Mouse (Mus musculus): ENCODE measurements around the gene Gm10718. TPM values are rescaled to one million over a fixed set of nuclear protein-coding genes. Genes with fewer than 3 reads are reported as not detected.
A peak's percentile ranks its signal among the peaks of the same experiment; 100 is the strongest.
"Not testable (repeated sequence)": the region's sequence is repeated elsewhere in the genome, so short reads cannot be mapped to it uniquely, and the experiment has no call there.

The Gm10718 gene
- polyA plus RNA-seq, 1 experiment from 2014 or later: not detected

- H3K27me3 ChIP-seq (ENCODE audit: low read depth, poor library complexity, severe bottlenecking); H3K27ac ChIP-seq (replicated peaks); H3K4me3 ChIP-seq; H3K9me3 ChIP-seq (replicated peaks); H3K4me1 ChIP-seq; H3K36me3 ChIP-seq: not testable (repeated sequence)
- 60% methylated on average over 2 of the region's 10 CpGs for WGBS
- DNase-seq (ENCODE audit: low spot score): peak; percentile 95
These were observed 7.5 kb downstream of the Gm10718 start for GRCm38 (mm10) chr9:3030677-3031318.

DNA sequence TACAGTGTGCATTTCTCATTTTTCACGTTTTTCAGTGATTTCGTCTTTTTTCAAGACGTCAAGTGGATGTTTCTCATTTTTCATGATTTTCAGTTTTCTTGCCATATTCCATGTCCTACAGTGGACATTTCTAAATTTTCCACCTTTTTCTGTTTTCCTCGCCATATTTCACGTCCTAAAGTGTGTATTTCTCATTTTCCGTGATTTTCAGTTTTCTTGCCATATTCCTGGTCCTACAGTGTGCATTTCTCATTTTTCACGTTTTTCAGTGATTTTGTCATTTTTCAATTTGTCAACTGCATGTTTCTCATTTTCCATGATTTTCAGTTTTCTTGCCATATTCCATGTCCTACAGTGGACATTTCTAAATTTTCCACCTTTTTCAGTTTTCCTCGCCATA, 11.0 kb downstream of the Gm10718 start, which contains the start of gene Gm17535:
Gene Gm17535, plus strand, starts transcription at position 301 of the 400 bp plus-strand sequence.
- H3K27ac ChIP-seq (replicated peaks); H3K4me1 ChIP-seq; DNase-seq (ENCODE audit: low spot score); H3K4me3 ChIP-seq; H3K9me3 ChIP-seq (replicated peaks); H3K36me3 ChIP-seq; H3K27me3 ChIP-seq (ENCODE audit: low read depth, poor library complexity, severe bottlenecking): not testable (repeated sequence)
- 87% methylated on average over 1 of the region's 8 CpGs for WGBS

GRCm38 (mm10) chr9:3036577-3036976, 13.2 kb downstream of the Gm10718 start, which contains the start of gene Gm10715:
Gene Gm10715, plus strand, starts transcription at chr9:3036877.
- WGBS: 84% methylated on average over 8 of the region's 8 CpGs
- not testable (repeated sequence) for DNase-seq (ENCODE audit: low spot score); H3K27ac ChIP-seq (replicated peaks)

GRCm38 (mm10) chr9:3038161-3038560, 14.8 kb downstream of the Gm10718 start:
- not testable (repeated sequence) for DNase-seq (ENCODE audit: low spot score); H3K27ac ChIP-seq (replicated peaks); H3K27me3 ChIP-seq (ENCODE audit: low read depth, poor library complexity, severe bottlenecking); H3K36me3 ChIP-seq; H3K4me3 ChIP-seq; H3K4me1 ChIP-seq
- peaks cover 19% of the 10 kb centered on the region for H3K9me3 ChIP-seq (replicated peaks)
- WGBS: 60% methylated on average over 4 of the region's 4 CpGs

More at GRCm38 (mm10) chr9:3036577-3036976, 13.2 kb downstream of the Gm10718 start, which contains the start of gene Gm10715:
- not testable (repeated sequence) for H3K4me3 ChIP-seq; H3K27me3 ChIP-seq (ENCODE audit: low read depth, poor library complexity, severe bottlenecking); H3K4me1 ChIP-seq; H3K9me3 ChIP-seq (replicated peaks); H3K36me3 ChIP-seq

Small RNAs within 50 kb of the gene (microRNA-seq; reads per million reads assigned to microRNA genes)
- not detected for gene Mir101c

Other genes with a start within 250 kb of the Gm10718 start
- gene Gm10722, start 22.6 kb upstream of the Gm10718 start, polyA plus RNA-seq (2016; fragmentation: Nextera tagmentation; extraction: Ambion mirVana): not detected in 2 replicates
- not detected in 2 replicates for gene Gm11168, start 20.2 kb upstream of the Gm10718 start, polyA plus RNA-seq (2016; fragmentation: Nextera tagmentation; extraction: Ambion mirVana)
- gene Gm10721, start 10.4 kb upstream of the Gm10718 start, polyA plus RNA-seq (2016; fragmentation: Nextera tagmentation; extraction: Ambion mirVana): not detected in 2 replicates
- not detected in 2 replicates for gene Gm10720, start 7.9 kb upstream of the Gm10718 start, polyA plus RNA-seq (2016; fragmentation: Nextera tagmentation; extraction: Ambion mirVana)
- not detected in 2 replicates for gene Gm10719, start 6.1 kb upstream of the Gm10718 start, polyA plus RNA-seq (2016; fragmentation: Nextera tagmentation; extraction: Ambion mirVana)
- gene Gm10717, start 1.9 kb downstream of the Gm10718 start, polyA plus RNA-seq (2016; fragmentation: Nextera tagmentation; extraction: Ambion mirVana): 0.40 TPM in 1 of 2 replicates, not detected in the other
- not detected in 2 replicates for gene Gm17535, start 11.1 kb downstream of the Gm10718 start, polyA plus RNA-seq (2016; fragmentation: Nextera tagmentation; extraction: Ambion mirVana)
- gene Gm10715, start 13.3 kb downstream of the Gm10718 start, polyA plus RNA-seq (2016; fragmentation: Nextera tagmentation; extraction: Ambion mirVana): not detected in 2 replicates